Mouse (Mus musculus) kidney, embryonic 14.5 days (tissue): ENCODE measurements at regions not wholly inside any gene's neighbourhood (a gene's known extent, or its start where the extent isn't known, plus 50 kb on each side); places are given as distances from the start of the nearest gene placed in this dataset.

Experiments used
- ATAC-seq: fragments of 200-750 bp; cut with Nextera tagmentation; 2 replicates; pipeline ENCODE4 v1.8.0; 2017; ENCODE audit warnings: moderate number of reproducible peaks, mild to moderate bottlenecking, moderate TSS enrichment, moderate library complexity; ENCODE audit not compliant: low FRiP score, low TSS enrichment
- H3K27ac ChIP-seq: fragments of 300-500 bp; sonication (generic); 2 replicates; pipeline ENCODE4 v1.5.1; 2014; ENCODE audit warnings: low read depth, mild to moderate bottlenecking, low read length, moderate library complexity, mixed read lengths
- H3K27me3 ChIP-seq: fragments of 300-500 bp; sonication (generic); 2 replicates; pipeline ENCODE4 v1.6.1; 2014; ENCODE audit warnings: mild to moderate bottlenecking, low read length; ENCODE audit not compliant: control insufficient read depth, insufficient read depth
- H3K36me3 ChIP-seq: fragments of 300-500 bp; sonication (generic); 2 replicates; pipeline ENCODE4 v1.6.1; 2014; ENCODE audit warnings: low read length, mixed read lengths; ENCODE audit not compliant: control insufficient read depth, insufficient read depth
- H3K4me1 ChIP-seq: fragments of 300-500 bp; sonication (generic); 2 replicates; pipeline ENCODE4 v1.6.1; 2014; ENCODE audit warnings: low read length, mixed read lengths; ENCODE audit not compliant: control insufficient read depth, insufficient read depth
- H3K4me2 ChIP-seq: fragments of 300-500 bp; sonication (generic); replicated peaks from 2 replicates; pipeline ENCODE4 v1.6.1; 2014; ENCODE audit warnings: low read depth, mild to moderate bottlenecking, low read length
- H3K4me3 ChIP-seq: fragments of 300-500 bp; sonication (generic); 2 replicates; pipeline ENCODE4 v1.5.1; 2014; ENCODE audit warnings: mild to moderate bottlenecking, low read length
- H3K9ac ChIP-seq: fragments of 300-500 bp; sonication (generic); 2 replicates; pipeline ENCODE4 v1.6.1; 2014; ENCODE audit warnings: low read depth, mild to moderate bottlenecking, low read length, moderate library complexity
- H3K9me3 ChIP-seq: fragments of 300-500 bp; sonication (generic); 2 replicates; pipeline ENCODE4 v1.6.1; 2016; ENCODE audit warnings: low read length; ENCODE audit not compliant: control insufficient read depth
- WGBS: fragments of 180-500 bp; shearing (Covaris S2); extraction: QIAGEN DNeasy Blood & Tissue Kit; methylation state at CpG from one replicate; pipeline ENCODE4 v1.1.7; 2014; 5-methylcytosine and 5-hydroxymethylcytosine counted together

- 72% methylated on average over 7 of the region's 7 CpGs for WGBS
Measured at GRCm38 (mm10) chr2:80794148-80794507, 177.1 kb downstream of the Nup35 start.

GRCm38 (mm10) chr2:80819268-80819667 lies 202.2 kb downstream of the Nup35 start:
- Histone ChIP-seq H3K4me1 (no peaks in the 10 kb centered on the region), H3K4me2 (no peak overlapping the region), H3K4me3 (no peak overlapping the region), H3K27me3 (no peaks in the 10 kb centered on the region), H3K27ac (no peak overlapping the region), H3K9me3 (no peaks in the 10 kb centered on the region), H3K9ac (no peak overlapping the region), H3K36me3 (no peaks in the 10 kb centered on the region)
- WGBS = 63% methylated on average over 2 of the region's 2 CpGs
- ATAC-seq = no peak

More at GRCm38 (mm10) chr2:80794148-80794507, 177.1 kb downstream of the Nup35 start:
- Histone ChIP-seq H3K4me1 (no peaks in the 10 kb centered on the region), H3K4me3 (no peak overlapping the region), H3K4me2 (no peak overlapping the region), H3K27me3 (no peaks in the 10 kb centered on the region), H3K9ac (no peak overlapping the region), H3K27ac (no peak overlapping the region), H3K9me3 (no peaks in the 10 kb centered on the region), H3K36me3 (no peaks in the 10 kb centered on the region)
- no peak for ATAC-seq

- no peaks in the 10 kb centered on the region for H3K9me3 ChIP-seq
- no peak overlapping the region for H3K4me3 ChIP-seq
- H3K4me1 ChIP-seq = no peaks in the 10 kb centered on the region
- ATAC-seq = no peak
- H3K27me3 ChIP-seq = no peaks in the 10 kb centered on the region
- H3K9ac ChIP-seq = no peak overlapping the region
- H3K27ac ChIP-seq = no peak overlapping the region
- no peak overlapping the region for H3K4me2 ChIP-seq
- WGBS = 36% methylated on average over 1 of the region's 1 CpGs
- H3K36me3 ChIP-seq = no peaks in the 10 kb centered on the region
Measured at GRCm38 (mm10) chr2:80851056-80851455, 234.0 kb downstream of the Nup35 start.

- no peak for ATAC-seq
- Histone ChIP-seq H3K4me3 (no peak overlapping the region), H3K36me3 (no peaks in the 10 kb centered on the region), H3K9me3 (no peaks in the 10 kb centered on the region), H3K9ac (no peak overlapping the region), H3K27me3 (no peaks in the 10 kb centered on the region), H3K4me1 (no peaks in the 10 kb centered on the region), H3K4me2 (no peak overlapping the region), H3K27ac (no peak overlapping the region)
- WGBS = 45% methylated on average over 4 of the region's 4 CpGs
Measured at GRCm38 (mm10) chr2:80855214-80855613, 238.2 kb downstream of the Nup35 start.

GRCm38 (mm10) chr2:80870046-80870445 lies 253.0 kb downstream of the Nup35 start:
- Histone ChIP-seq H3K4me2 (no peak overlapping the region), H3K9me3 (no peaks in the 10 kb centered on the region), H3K36me3 (no peaks in the 10 kb centered on the region), H3K4me3 (no peak overlapping the region), H3K27me3 (no peaks in the 10 kb centered on the region), H3K27ac (no peak overlapping the region), H3K4me1 (no peaks in the 10 kb centered on the region), H3K9ac (no peak overlapping the region)
- ATAC-seq = no peak
- whole genome bisulfite sequencing = 78% methylated on average over 9 of the region's 9 CpGs

- no peak for ATAC-seq
- Histone ChIP-seq H3K4me3 (no peak overlapping the region), H3K27me3 (no peaks in the 10 kb centered on the region), H3K9me3 (no peaks in the 10 kb centered on the region), H3K4me2 (no peak overlapping the region), H3K27ac (no peak overlapping the region), H3K36me3 (no peaks in the 10 kb centered on the region), H3K4me1 (no peaks in the 10 kb centered on the region), H3K9ac (no peak overlapping the region)
- 89% methylated on average over 6 of the region's 6 CpGs for WGBS
Measured at GRCm38 (mm10) chr2:80870458-80870857, 253.4 kb downstream of the Nup35 start.

GRCm38 (mm10) chr2:80871356-80871755 lies 254.3 kb downstream of the Nup35 start:
- 86% methylated on average over 6 of the region's 6 CpGs for WGBS
- no peak for ATAC-seq

GRCm38 (mm10) chr2:80878437-80878836 lies 261.4 kb downstream of the Nup35 start:
- H3K4me3 ChIP-seq = no peak overlapping the region
- no peaks in the 10 kb centered on the region for H3K36me3 ChIP-seq
- ATAC-seq = no peak
- H3K4me2 ChIP-seq = no peak overlapping the region
- WGBS = 93% methylated on average over 2 of the region's 2 CpGs
- no peaks in the 10 kb centered on the region for H3K9me3 ChIP-seq
- H3K27ac ChIP-seq = no peak overlapping the region
- H3K4me1 ChIP-seq = no peaks in the 10 kb centered on the region
- H3K27me3 ChIP-seq = no peaks in the 10 kb centered on the region
- no peak overlapping the region for H3K9ac ChIP-seq

More at GRCm38 (mm10) chr2:80871356-80871755, 254.3 kb downstream of the Nup35 start:
- no peak overlapping the region for H3K4me2 ChIP-seq
- no peaks in the 10 kb centered on the region for H3K9me3 ChIP-seq
- no peak overlapping the region for H3K4me3 ChIP-seq
- H3K36me3 ChIP-seq = no peaks in the 10 kb centered on the region
- no peaks in the 10 kb centered on the region for H3K27me3 ChIP-seq
- no peak overlapping the region for H3K9ac ChIP-seq
- no peak overlapping the region for H3K27ac ChIP-seq
- H3K4me1 ChIP-seq = no peaks in the 10 kb centered on the region

- Histone ChIP-seq H3K36me3 (no peaks in the 10 kb centered on the region), H3K9me3 (no peaks in the 10 kb centered on the region), H3K9ac (no peak overlapping the region), H3K4me1 (no peaks in the 10 kb centered on the region), H3K4me3 (no peak overlapping the region), H3K27ac (no peak overlapping the region), H3K27me3 (no peaks in the 10 kb centered on the region), H3K4me2 (no peak overlapping the region)
- no peak for ATAC-seq
- 84% methylated on average over 5 of the region's 5 CpGs for WGBS
Measured at GRCm38 (mm10) chr2:80884231-80884630, 267.2 kb downstream of the Nup35 start.

GRCm38 (mm10) chr2:80902050-80902449 lies 285.0 kb downstream of the Nup35 start:
- H3K27me3 ChIP-seq = no peaks in the 10 kb centered on the region
- H3K4me2 ChIP-seq = no peak overlapping the region
- H3K9me3 ChIP-seq = no peaks in the 10 kb centered on the region
- 45% methylated on average over 3 of the region's 3 CpGs for WGBS
- H3K36me3 ChIP-seq = no peaks in the 10 kb centered on the region
- ATAC-seq = peak; percentile 69; the same call in 1 of the 2 replicates
- no peaks in the 10 kb centered on the region for H3K4me1 ChIP-seq
- H3K27ac ChIP-seq = no peak overlapping the region
- no peak overlapping the region for H3K9ac ChIP-seq
- H3K4me3 ChIP-seq = no peak overlapping the region
